ENCODE assay signal across 14 mouse cellular contexts in the genomic region with DNA sequence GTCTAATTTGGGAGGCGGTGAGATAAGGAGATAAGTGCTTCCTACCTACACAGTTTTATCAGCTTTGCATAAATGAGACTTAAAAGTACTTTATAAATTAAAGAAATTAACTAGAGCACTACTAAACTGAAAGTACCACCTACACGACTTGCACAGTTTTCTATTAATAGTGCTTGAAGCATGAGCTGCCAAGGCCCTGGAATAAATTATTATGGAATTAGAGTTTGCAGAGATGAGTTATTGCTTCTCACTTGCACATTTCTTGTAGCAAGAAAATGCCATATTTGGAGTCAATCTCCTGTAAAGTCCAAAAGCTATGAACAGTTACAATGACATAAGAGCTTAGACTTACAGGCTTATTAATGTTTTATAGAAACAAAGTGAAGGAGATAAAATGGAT.
A peak's percentile ranks its signal among the peaks of the same experiment; 100 is the strongest.
DNase-seq lines count a peak whose midpoint lies in the region.
"Had no signal": no experiment of that assay in that cellular context is flagged by ENCODE, and none has a peak within 500 bp of the region (broad histone marks: within the 10 kb centered on the region; RNA-seq: fewer than 3 reads in every experiment).

No protein-coding gene starts in this region.

- intact Hi-C loops in left cerebral cortex, postnatal 4 days (cut with DNase I): no loop called here

- DNase-seq in frontal cortex, adult 2 months (ENCODE audit: extremely low spot score in 1 of 2, low spot score in 1 of 2): peak; percentile 28 to 50
- DNase-seq in frontal cortex, postnatal 14 days (ENCODE audit: low spot score in 2 of 2): no peak
- DNase-seq in left cerebral cortex, adult 11 months (ENCODE audit: low spot score): peak; percentile 45
- no peak for DNase-seq in left cerebral cortex, postnatal 4 days
- peak; percentile 21 for DNase-seq in right cerebral cortex, adult 18-20 months
- DNase-seq in right cerebral cortex, postnatal 14 days: no peak
- peak; percentile 36 for DNase-seq in layer of hippocampus, adult 9-11 months
- no peak for DNase-seq in adrenal gland, postnatal 10 days
- DNase-seq: adrenal gland, postnatal 25 days; cerebellum, adult 8-10 months; cerebellum, postnatal 14 days; gastrocnemius, postnatal 14 days; heart, adult 2 months; heart, postnatal 14 days had no signal

Comparison
In these comparisons a context has a peak if more than half of its experiments do, and no peak if none do; other contexts are left out.
1. DNase-seq: peak in frontal cortex, adult 2 months (2 of 2), left cerebral cortex, adult 11 months (single experiment), right cerebral cortex, adult 18-20 months (single experiment) and layer of hippocampus, adult 9-11 months (single experiment); none in frontal cortex, postnatal 14 days (0 of 2), left cerebral cortex, postnatal 4 days (single experiment), right cerebral cortex, postnatal 14 days (single experiment) and adrenal gland, postnatal 10 days (single experiment).